Mouse (Mus musculus) T-helper 17 cell (primary cell): Measurements from ENCODE around the gene Cd8b1.

Experiments
- in situ Hi-C, 2 experiments: fragments of 300-600 bp; cut with MboI, MseI; formaldehyde crosslinking; loops; 1 replicate in 1 of 2; 2 replicates in 1 of 2; pipeline ENCODE4 v1.15.1; 2025; ENCODE audit warnings: high pct_unique_total_duplicates in 2 of 2

The Cd8b1 gene

DNA sequence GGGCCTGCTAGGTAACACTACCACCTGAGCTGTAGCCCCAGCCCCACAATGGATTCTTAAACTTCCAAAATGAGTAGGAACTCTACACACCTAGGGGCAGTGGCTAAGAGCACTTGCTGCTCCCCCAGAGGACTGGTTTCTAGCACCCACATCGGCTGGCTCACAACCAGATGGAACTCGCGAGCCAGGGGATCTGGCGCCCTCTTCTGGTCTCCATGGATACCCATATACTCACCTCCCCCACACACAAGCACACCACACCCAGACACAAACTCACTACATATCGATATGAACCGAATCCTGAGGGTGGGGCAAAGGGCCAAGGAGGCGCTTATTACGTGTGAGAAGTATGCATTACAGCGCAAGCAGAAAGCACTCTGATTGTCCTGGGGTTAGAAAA is 25.4 kb downstream of the Cd8b1 start:
- in situ Hi-C loops, result no loop called here

DNA sequence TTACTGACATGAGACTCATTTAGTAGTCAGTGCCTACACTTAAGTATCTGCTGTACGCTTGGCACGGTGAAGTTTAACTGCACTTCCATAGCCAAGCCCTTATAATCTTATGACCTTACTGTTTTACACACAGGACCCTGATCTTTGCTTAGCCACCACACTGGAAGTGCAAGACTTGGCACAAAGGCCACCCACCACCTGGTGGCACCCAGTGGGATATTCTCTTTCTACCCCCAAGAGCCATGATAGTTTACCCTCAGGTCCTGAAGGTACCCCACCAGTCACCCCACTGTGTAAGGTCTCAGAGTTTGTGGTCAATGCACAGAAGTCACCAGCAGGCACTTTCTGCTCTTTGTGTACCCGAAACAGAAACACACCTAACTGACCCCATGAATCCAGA is 28.6 kb downstream of the Cd8b1 start:
- in situ Hi-C loops, result loop anchor here in 1 of 2 experiments (10.0 kb wide), 1 partner anchor 774 kb away; no protein-coding TSS in a partner anchor

DNA sequence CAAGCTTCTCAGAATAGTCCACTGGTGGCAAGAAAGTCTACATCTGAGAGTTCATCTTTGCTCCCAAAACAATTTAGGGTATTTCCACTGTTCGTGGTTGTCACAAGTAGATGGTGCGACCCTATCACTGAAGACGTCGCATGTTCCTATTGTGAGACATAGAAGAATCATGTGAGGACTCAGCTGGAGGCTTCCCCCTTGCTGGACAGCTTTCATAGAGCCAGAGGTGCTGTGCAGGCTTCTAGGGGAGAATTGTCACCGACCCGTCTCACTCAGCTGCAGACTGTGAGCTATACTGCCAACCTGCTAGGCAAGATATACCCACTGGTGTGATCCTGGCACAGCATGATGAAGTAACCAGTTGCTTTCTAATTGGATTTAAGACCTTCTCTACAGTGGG is 29.6 kb downstream of the Cd8b1 start:
- in situ Hi-C loops, result loop anchor here in 1 of 2 experiments (10.0 kb wide), 1 partner anchor 773 kb away; no protein-coding TSS in a partner anchor

DNA sequence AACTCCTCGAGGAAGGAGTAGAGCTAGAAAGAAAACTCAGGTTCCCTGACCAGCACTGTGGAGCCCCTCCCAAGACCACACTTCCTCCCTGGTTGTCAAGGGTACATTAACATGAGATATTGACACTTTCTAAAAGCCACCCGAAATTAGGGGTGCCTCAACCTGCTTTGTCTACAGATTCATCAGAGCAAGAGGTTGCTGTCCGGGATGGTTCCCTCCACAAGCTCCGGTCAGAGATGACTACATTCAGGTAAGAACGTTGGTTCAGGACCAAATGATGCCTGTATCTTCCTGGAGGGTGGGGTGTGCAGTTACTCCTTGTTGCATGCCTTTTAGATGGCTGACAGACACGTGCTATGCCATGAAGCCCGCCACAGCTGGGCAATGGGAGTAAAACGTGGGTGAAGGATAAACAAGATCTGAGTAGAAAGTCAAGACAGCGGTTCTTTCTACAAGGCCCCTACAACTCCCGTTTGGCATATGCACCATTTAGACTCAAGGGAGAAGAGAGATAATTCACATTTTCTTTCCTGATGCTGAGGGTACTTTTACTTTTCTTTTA is 30.4 kb downstream of the Cd8b1 start:
- in situ Hi-C loops, result loop anchor here in 1 of 2 experiments (10.0 kb wide), 1 partner anchor 772 kb away; no protein-coding TSS in a partner anchor

DNA sequence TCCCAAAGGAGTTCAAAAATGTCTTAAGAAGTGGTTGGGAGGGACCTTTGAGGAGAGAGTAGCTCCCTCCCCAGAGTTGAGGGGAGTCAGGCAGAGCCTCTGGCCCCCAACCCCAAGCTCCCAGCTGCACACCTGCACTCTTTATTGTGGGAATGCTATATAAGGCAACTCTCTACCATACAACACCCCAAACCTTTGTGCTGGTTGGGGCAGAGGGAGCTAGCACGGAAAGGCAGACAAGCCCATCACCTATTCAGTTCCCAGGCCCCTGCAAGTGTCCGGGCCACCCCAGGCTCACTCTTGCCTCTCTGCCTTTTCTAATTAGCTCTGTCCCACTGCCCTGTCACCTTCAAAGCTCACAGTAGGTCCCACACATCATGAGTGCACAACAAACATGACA is 31.1 kb downstream of the Cd8b1 start:
- in situ Hi-C loops, result loop anchor here in 1 of 2 experiments (10.0 kb wide), 1 partner anchor 771 kb away; no protein-coding TSS in a partner anchor

DNA sequence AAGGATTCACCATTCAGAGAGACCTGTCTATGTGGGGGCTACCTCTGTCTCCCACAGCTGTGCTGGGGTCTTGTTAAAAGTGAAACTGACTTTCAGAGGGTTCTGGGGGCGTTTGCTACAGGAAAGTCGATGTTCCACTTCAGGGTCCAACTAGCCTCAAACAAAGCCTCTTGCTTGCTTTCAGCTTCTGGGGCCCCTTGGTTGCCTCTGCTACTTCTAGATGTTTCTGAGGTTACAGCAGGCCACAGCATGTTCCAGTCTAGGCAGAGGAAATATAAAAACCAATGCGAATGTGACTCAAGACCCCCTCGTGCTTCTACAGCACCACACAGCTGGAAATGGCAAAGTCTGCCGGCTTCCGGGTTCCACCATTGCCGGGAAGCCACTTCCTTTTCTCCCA is 34.9 kb downstream of the Cd8b1 start:
- in situ Hi-C loops, result loop anchor here in 1 of 2 experiments (10.0 kb wide), 1 partner anchor 767 kb away; no protein-coding TSS in a partner anchor

DNA sequence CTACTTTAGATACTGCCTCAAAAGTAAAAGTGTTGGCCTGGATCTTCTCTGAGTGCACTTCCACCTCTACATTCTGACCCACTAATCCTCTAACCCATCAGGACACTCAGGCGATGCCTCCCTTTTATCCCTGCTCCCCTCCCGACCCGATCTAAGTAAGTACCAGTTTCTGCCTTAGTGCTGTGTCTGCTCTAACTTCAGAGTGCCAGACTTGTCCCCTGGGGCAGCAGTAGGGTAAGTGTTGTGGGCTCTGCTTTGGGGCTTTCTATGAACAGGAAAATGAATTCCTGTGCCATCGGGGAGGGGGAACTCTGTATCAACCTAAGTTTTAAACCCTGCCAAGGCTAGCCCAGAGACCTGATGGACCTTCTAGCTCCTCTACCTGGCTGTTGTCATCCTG is 37.6 kb downstream of the Cd8b1 start:
- in situ Hi-C loops, result no loop called here

DNA sequence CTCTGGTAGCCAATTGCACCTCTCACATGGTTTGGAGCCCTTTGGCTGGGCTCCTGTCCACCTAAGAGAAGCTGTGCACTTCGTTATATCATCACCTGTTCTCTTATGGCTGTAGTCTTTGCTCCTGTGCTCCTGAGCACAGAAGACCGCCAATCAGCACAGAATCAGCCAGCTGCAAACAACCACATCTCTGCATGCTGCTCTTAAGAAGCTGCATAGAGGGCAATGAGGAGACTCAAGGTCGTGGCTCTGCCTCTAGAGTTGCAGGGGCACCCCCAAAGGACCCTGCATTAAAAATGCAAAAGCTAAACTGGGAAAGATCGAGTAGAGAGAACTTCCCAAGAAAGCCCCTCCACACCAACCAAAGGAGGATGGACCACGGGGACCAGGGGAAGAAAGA is 38.2 kb downstream of the Cd8b1 start:
- in situ Hi-C loops, result no loop called here

DNA sequence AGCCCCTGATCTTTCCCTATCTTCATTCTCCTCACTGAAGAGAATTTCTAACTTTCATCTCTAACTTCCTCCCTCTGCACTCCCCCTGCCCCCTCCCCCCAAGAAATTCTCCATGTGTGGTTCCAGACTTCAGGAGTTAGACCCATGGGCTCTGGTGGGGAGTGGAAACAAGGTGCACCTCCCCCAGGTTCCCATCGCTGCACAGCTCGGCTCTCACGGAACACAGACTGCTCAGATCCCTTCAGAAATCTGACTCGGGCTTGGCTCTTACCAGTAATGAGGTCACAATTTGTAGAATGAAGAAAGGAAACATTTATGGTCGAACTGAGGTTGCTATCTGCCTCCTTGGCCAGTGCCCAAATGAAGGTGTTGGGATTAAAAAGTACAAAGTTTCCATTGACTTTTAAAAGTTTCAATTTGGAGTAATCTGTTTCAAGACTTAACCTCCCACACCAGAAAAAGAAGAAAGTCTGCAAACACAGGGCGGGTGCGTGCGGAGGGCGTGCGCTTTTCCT is 38.6 kb downstream of the Cd8b1 start:
- in situ Hi-C loops, result no loop called here

DNA sequence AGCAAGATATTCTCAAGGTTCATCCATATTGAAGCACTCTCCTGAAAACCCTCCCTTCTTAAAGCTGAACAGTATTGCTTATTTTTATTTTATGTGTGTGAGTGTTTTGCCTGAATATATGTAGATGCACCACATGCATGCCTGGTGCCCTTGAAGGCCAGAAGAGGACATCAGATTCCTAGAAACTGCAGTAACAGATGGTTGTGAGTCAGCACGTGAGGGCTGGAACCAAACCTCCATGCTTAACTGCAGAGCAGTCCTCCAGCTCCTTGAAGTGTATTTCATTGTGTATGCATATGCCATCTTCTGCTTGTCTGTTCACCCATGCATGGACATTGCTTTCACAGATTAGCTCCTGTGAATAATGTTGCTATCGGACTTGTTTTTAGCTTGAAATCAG is 41.4 kb downstream of the Cd8b1 start:
- in situ Hi-C loops, result no loop called here

DNA sequence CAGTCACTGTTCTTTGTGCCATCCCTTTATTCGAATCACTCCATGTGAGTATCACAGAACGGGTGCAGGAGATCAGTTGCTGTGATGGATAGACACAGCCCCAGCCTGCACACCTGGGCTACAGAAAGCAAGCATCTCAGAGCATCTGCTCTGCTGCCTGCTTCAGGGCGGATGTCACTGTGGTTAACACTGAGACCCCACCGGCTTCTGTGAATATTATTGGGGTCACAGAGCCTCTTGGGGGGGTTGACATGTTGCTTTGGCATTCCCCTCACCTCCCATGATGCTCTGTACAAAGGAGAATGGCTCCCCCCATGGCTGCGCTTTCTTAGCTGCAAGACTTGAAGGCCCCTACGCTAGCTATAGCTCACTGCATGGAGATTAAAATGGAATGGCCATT is 46.8 kb downstream of the Cd8b1 start:
- in situ Hi-C loops, result no loop called here

DNA sequence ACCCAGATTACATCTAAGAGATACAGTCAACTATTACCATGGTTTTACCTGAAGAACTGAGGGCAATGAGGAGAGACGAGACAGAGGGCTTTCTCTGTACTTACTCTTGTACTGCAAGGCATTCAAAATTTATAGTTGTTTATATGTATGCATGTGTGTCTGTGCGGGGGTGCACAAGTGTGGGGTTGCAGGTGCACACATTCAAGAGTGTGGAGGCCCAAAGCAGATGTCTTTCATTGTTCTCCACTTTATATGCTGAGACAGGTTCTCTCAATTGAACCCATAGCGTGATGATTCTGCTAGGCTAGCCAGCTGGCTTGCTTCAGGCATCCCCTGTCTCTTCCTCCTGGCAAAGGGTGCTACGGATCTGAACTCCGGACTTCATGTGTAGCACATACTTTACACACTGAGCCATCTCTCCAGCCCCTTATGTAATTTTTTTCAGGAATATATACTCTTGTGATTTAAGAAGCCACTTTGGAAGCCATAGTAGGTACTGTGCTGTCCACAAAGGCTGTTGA is 48.6 kb downstream of the Cd8b1 start:
- in situ Hi-C loops, result no loop called here

DNA sequence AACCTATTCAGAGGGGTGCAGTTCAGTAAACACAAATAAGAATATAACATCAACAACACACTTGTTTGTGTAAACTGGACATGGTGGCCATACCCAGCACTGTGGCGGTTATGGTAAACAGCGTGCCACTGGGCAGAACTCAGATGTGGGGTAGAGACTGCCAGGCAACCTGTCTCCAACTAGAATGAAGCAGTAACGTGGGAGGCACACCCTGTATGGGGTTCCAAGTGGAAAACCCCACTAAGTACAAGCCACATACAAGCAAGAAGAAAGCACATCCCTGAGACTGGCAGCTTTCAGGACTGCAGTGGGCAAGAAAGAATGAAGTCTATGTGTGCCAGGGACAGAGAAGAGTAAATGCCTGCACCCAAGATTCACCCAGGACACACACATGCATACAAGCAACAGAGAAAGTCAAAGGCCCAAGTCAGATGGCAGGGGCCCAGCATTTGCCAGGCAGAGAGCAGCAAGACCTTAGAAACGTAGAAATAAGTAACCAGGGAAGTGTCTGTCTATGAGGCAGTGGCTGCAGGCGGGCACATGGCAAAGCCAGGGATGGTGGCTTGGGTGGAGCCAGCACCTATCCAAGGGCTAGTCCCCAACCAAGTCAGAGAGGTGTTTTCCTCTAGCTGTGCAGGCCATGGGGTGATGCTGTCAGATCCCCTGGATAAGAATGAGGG is 49.6 kb downstream of the Cd8b1 start:
- in situ Hi-C loops, result no loop called here

DNA sequence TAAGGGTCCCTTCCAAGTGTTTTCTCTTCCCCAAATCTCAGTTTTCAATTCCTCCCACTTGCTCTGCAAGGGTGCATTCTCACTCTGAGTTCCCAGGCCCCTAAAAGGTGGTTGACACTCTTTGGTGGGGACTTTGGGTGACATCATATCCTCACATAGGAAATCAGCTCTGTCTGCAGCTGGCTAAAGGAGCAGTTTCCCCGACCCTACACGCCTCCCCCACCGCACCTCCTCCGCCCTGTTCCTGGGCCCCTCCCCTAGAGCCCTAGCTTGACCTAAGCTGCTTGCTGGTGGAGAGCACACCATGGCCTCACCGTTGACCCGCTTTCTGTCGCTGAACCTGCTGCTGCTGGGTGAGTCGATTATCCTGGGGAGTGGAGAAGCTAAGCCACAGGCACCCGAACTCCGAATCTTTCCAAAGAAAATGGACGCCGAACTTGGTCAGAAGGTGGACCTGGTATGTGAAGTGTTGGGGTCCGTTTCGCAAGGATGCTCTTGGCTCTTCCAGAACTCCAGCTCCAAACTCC is 50.7 kb downstream of the Cd8b1 start, which contains the start of gene Cd8a:
Gene Cd8a, plus strand, starts transcription at position 179 of the 527 bp plus-strand sequence.
- in situ Hi-C loops, result no loop called here

DNA sequence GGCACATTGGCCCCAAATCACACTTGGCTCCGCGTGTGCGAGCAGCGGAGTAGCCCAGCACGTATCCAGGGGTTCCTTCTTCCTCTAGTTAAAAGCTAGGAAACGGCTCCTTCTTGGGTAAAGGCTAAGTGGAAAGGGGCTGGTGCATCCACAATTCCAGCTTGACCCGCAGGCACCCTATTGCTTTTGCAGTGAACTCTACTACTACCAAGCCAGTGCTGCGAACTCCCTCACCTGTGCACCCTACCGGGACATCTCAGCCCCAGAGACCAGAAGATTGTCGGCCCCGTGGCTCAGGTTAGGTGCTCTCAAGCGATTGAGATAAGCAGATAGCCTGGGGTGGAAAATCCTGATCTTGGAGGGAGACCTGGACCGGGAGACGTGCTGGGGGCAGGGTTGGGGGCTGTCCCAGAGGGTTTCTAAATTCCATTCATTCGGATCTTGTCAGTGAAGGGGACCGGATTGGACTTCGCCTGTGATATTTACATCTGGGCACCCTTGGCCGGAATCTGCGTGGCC is 51.8 kb downstream of the Cd8b1 start:
- in situ Hi-C loops, result no loop called here

DNA sequence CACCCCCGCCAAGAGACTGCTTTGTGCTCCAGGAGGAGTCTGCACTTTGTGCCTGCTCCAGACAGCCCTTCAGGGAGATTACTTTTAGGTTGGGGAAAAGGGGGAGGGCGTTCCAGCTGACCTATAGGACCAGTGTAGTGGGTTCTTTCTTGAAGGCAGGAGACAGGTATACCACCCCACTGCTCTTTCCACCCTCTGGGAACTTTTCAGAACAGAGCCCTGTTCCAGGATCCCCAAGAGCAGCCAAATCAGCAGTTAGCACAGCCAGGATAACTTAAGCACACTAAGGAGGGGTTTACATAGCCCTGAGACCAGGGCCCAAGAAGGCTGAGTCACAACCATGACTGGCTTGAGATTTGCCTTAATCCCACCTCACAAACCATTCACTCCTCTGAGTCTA is 52.3 kb downstream of the Cd8b1 start:
- in situ Hi-C loops, result no loop called here

DNA sequence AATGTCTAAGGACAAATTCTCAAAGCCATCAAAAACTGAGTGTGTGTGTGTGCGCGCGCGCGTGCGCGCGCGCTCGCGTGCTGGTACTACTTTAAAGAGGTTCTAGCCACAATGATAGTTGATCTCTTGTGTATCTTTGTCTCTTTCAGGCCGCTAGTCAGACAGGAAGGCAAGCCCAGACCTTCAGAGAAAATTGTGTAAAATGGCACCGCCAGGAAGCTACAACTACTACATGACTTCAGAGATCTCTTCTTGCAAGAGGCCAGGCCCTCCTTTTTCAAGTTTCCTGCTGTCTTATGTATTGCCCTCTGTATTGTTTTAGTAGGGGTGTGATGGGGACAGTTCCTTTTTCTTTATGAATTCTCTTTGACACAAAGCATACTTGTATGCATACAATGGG is 54.1 kb downstream of the Cd8b1 start:
- in situ Hi-C loops, result no loop called here

DNA sequence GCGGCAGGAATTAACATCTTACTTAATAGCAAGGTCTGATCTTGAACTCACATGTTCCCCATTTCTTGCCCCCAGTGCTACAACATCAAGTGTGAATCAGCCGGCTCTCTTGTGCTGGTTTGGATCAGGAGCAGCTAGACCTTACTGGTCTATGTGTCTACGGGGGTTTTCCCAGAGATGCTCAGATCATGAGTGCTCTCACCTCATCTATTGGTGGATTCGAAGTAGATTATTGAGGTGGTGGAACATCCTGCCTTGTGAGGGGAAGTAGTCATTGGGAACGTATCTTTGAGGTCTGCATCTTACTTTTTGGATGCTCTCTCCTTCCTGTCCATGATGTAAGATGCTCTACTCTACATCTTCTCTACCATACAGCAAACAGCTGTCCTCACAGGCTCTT is 59.1 kb downstream of the Cd8b1 start:
- in situ Hi-C loops, result no loop called here
